In genomic region chr4:58086738-58087137, GRCm38 (mm10) we compare ENCODE assay signal across 27 mouse cellular contexts.
DNase-seq lines count a peak whose midpoint lies in the region; ATAC-seq and TF ChIP-seq lines count a peak whose summit lies in the region.
"Had no signal": no experiment of that assay in that cellular context is flagged by ENCODE, and none has a peak within 500 bp of the region (broad histone marks: within the 10 kb centered on the region; RNA-seq: fewer than 3 reads in every experiment).

No protein-coding gene starts in this region.

- H3K9me3 ChIP-seq in heart, postnatal 0 days (replicated peaks; ENCODE audit: control insufficient read depth, low read length) = no peaks in the 10 kb centered on the region
- H3K9me3 ChIP-seq in lung, postnatal 0 days (ENCODE audit: low read length) = no peaks in the 10 kb centered on the region
- H3K9me3 ChIP-seq: embryonic facial prominence, embryonic 13.5 days; forebrain, embryonic 12.5 days; intestine, embryonic 15.5 days; limb, embryonic 13.5 days; midbrain, embryonic 13.5 days; neural tube, embryonic 13.5 days had no signal

- no peak for TF ChIP-seq EP300 in heart, adult 2 months (IDR thresholded peaks at IDR 0.05; ENCODE audit: insufficient read depth, low read depth, low read length)
- TF ChIP-seq EP300 in heart, postnatal 0 days (IDR thresholded peaks at IDR 0.05; ENCODE audit: low read depth) = no peak
- TF ChIP-seq EP300 in lung, postnatal 0 days (IDR thresholded peaks at IDR 0.05) = no peak

- no peaks in the 10 kb centered on the region; the same call in 1 of the 2 replicates for H3K36me3 ChIP-seq in heart, adult 2 months (ENCODE audit: control insufficient read depth, insufficient read depth, low read length)
- H3K36me3 ChIP-seq in heart, postnatal 0 days (replicated peaks; ENCODE audit: control insufficient read depth, insufficient read depth, low read length) = no peaks in the 10 kb centered on the region
- H3K36me3 ChIP-seq in lung, postnatal 0 days (ENCODE audit: insufficient read depth, low read length) = no peaks in the 10 kb centered on the region
- H3K36me3 ChIP-seq: forebrain, embryonic 12.5 days; midbrain, embryonic 13.5 days; neural tube, embryonic 13.5 days had no signal

- H3K9ac ChIP-seq in heart, adult 2 months (ENCODE audit: low read depth, low read length) = no peak overlapping the region
- H3K9ac ChIP-seq in heart, postnatal 0 days (replicated peaks; ENCODE audit: low read depth, low read length) = no peak overlapping the region
- H3K9ac ChIP-seq in lung, postnatal 0 days (replicated peaks; ENCODE audit: low read depth) = no peak overlapping the region
- H3K9ac ChIP-seq: embryonic facial prominence, embryonic 13.5 days; forebrain, embryonic 12.5 days; intestine, embryonic 15.5 days; limb, embryonic 13.5 days; midbrain, embryonic 13.5 days; neural tube, embryonic 13.5 days had no signal

- H3K4me1 ChIP-seq in heart, adult 2 months (ENCODE audit: control insufficient read depth, insufficient read depth, low read length) = no peaks in the 10 kb centered on the region
- no peaks in the 10 kb centered on the region for H3K4me1 ChIP-seq in heart, postnatal 0 days (ENCODE audit: control insufficient read depth, insufficient read depth)
- no peaks in the 10 kb centered on the region for H3K4me1 ChIP-seq in lung, postnatal 0 days (ENCODE audit: insufficient read depth, low read depth, low read length)
- H3K4me1 ChIP-seq: embryonic facial prominence, embryonic 13.5 days; forebrain, embryonic 12.5 days; intestine, embryonic 15.5 days; midbrain, embryonic 13.5 days; neural tube, embryonic 13.5 days had no signal

- ATAC-seq in heart, postnatal 0 days (ENCODE audit: insufficient read depth, low read depth) = no peak
- no peak for ATAC-seq in lung, postnatal 0 days
- ATAC-seq: hindbrain, embryonic 16.5 days; intestine, embryonic 15.5 days; midbrain, embryonic 13.5 days had no signal

- peak overlapping the region; percentile 16; the same call in 1 of the 2 replicates for H3K4me2 ChIP-seq in heart, postnatal 0 days (ENCODE audit: low read depth, low read length)
- H3K4me2 ChIP-seq in lung, postnatal 0 days (replicated peaks; ENCODE audit: low read depth, low read length) = no peak overlapping the region
- H3K4me2 ChIP-seq: embryonic facial prominence, embryonic 13.5 days; forebrain, embryonic 12.5 days; intestine, embryonic 15.5 days; limb, embryonic 13.5 days; liver, embryonic 11.5 days; midbrain, embryonic 13.5 days; neural tube, embryonic 13.5 days had no signal

- no peaks in the 10 kb centered on the region for H3K79me2 ChIP-seq in heart, adult 2 months (replicated peaks; ENCODE audit: control insufficient read depth, insufficient read depth, low read length)

- no peak for TF ChIP-seq POLR2A in heart, adult 2 months (IDR thresholded peaks at IDR 0.05; ENCODE audit: insufficient read depth, low read depth, low read length)

- intact Hi-C loops in heart, adult 2 months (cut with DNase I) = no loop called here
- intact Hi-C loops in heart, postnatal 10 days (cut with DNase I) = no loop called here
- intact Hi-C loops in heart, postnatal 14 days (cut with DNase I) = loop anchor here (10.0 kb wide), 1 partner anchor 168 kb away; no protein-coding TSS in a partner anchor

- TF ChIP-seq CTCF in heart, adult 2 months (IDR thresholded peaks at IDR 0.05) = no peak
- TF ChIP-seq CTCF in heart, postnatal 0 days (IDR thresholded peaks at IDR 0.05; ENCODE audit: low read depth) = no peak
- TF ChIP-seq CTCF in lung, postnatal 0 days (IDR thresholded peaks at IDR 0.05) = no peak

- peak; percentile 31 for DNase-seq in adrenal gland, adult 2 months
- no peak for DNase-seq in adrenal gland, adult 8-10 months
- no peak for DNase-seq in heart, adult 2 months
- no peak for DNase-seq in heart, postnatal 10 days
- no peak for DNase-seq in heart, postnatal 0 days (ENCODE audit: low spot score)
- DNase-seq in heart, postnatal 14 days = no peak
- peak; percentile 10 for DNase-seq in lung, postnatal 0 days (ENCODE audit: low spot score)
- no peak for DNase-seq in lung, postnatal 14 days
- DNase-seq: adrenal gland, postnatal 14 days; cerebellum, adult 11 months; cerebellum, adult 9-10 months; cerebellum, postnatal 36 days; gastrocnemius, postnatal 25 days; kidney, adult 8-10 months; kidney, postnatal 4 days had no signal

- no peak overlapping the region for H3K4me3 ChIP-seq in heart, adult 2 months
- no peak overlapping the region for H3K4me3 ChIP-seq in heart, postnatal 0 days (ENCODE audit: low read depth, low read length)
- H3K4me3 ChIP-seq in lung, postnatal 0 days (ENCODE audit: low read depth, low read length) = no peak overlapping the region
- H3K4me3 ChIP-seq: embryonic facial prominence, embryonic 13.5 days; erythroblast, embryonic 14.5 days; forebrain, embryonic 12.5 days; intestine, embryonic 15.5 days; limb, embryonic 13.5 days; midbrain, embryonic 13.5 days; neural tube, embryonic 13.5 days had no signal

- peak overlapping the region; percentile 26 for H3K27ac ChIP-seq in heart, adult 2 months
- peak overlapping the region; percentile 59; the same call in 1 of the 2 replicates for H3K27ac ChIP-seq in heart, postnatal 0 days (ENCODE audit: low read depth)
- 0 out of 2 replicates have a peak overlapping the region, but pooled peaks have one; percentile 2 for H3K27ac ChIP-seq in lung, postnatal 0 days (ENCODE audit: low read length)
- H3K27ac ChIP-seq: embryonic facial prominence, embryonic 13.5 days; forebrain, embryonic 12.5 days; intestine, embryonic 15.5 days; kidney, postnatal 0 days; limb, embryonic 13.5 days; macrophage; midbrain, embryonic 13.5 days; neural tube, embryonic 13.5 days had no signal

- no peaks in the 10 kb centered on the region for H3K27me3 ChIP-seq in heart, adult 2 months (ENCODE audit: control insufficient read depth, insufficient read depth, low read length)
- H3K27me3 ChIP-seq in heart, postnatal 0 days (ENCODE audit: control insufficient read depth, insufficient read depth, low read length) = no peaks in the 10 kb centered on the region
- no peaks in the 10 kb centered on the region for H3K27me3 ChIP-seq in lung, postnatal 0 days (replicated peaks; ENCODE audit: insufficient read depth, low read length)
- H3K27me3 ChIP-seq: CH12.LX; embryonic facial prominence, embryonic 13.5 days; forebrain, embryonic 12.5 days; intestine, embryonic 15.5 days; limb, embryonic 13.5 days; midbrain, embryonic 13.5 days; neural tube, embryonic 13.5 days had no signal

- 55% methylated on average over 1 of the region's 1 CpGs for WGBS in heart, adult 2 months
- WGBS in heart, postnatal 0 days = 42% methylated on average over 1 of the region's 1 CpGs
- whole genome bisulfite sequencing in lung, postnatal 0 days = 46% methylated on average over 1 of the region's 1 CpGs

Comparison
In these comparisons a context has a peak if more than half of its experiments do, and no peak if none do; other contexts are left out.
1. DNase-seq: peak in adrenal gland, adult 2 months (single experiment) and lung, postnatal 0 days (single experiment); none in adrenal gland, adult 8-10 months (single experiment), heart, adult 2 months (0 of 2), heart, postnatal 10 days (0 of 2), heart, postnatal 0 days (single experiment), heart, postnatal 14 days (0 of 2) and lung, postnatal 14 days (single experiment).
2. H3K27ac ChIP-seq: peak in every context shown above with its lines; median percentile 59 in heart, postnatal 0 days; 26 in heart, adult 2 months; 2 in lung, postnatal 0 days.